Mouse (Mus musculus) stomach, embryonic 14.5 days (tissue): Measurements from ENCODE around the gene Tfap4. TPM values are rescaled to one million over a fixed set of nuclear protein-coding genes. Genes with fewer than 3 reads are reported as not detected.

Experiments used
- ATAC-seq: fragments of 200-750 bp; cut with Nextera tagmentation; 2 replicates; pipeline ENCODE4 v1.8.0; 2017; ENCODE audit warnings: low read depth, moderate TSS enrichment; ENCODE audit not compliant: insufficient number of reproducible peaks, insufficient read depth, low FRiP score
- H3K27ac ChIP-seq: fragments of 300-500 bp; sonication (generic); 2 replicates; pipeline ENCODE4 v1.5.1; 2014; ENCODE audit warnings: mild to moderate bottlenecking, low read length, moderate library complexity, mixed read lengths
- H3K27me3 ChIP-seq: fragments of 300-500 bp; sonication (generic); 2 replicates; pipeline ENCODE4 v1.6.1; 2014; ENCODE audit warnings: low read length, control low read depth, mixed read lengths; ENCODE audit not compliant: control insufficient read depth, insufficient read depth
- H3K36me3 ChIP-seq: fragments of 300-500 bp; sonication (generic); 2 replicates; pipeline ENCODE4 v1.6.1; 2014; ENCODE audit warnings: mild to moderate bottlenecking, control low read depth, low read length, moderate library complexity, mixed read lengths; ENCODE audit not compliant: control insufficient read depth, insufficient read depth
- H3K4me1 ChIP-seq: fragments of 300-500 bp; sonication (generic); 2 replicates; pipeline ENCODE4 v1.6.1; 2014; ENCODE audit warnings: low read length, control low read depth, mixed read lengths; ENCODE audit not compliant: control insufficient read depth, insufficient read depth
- H3K4me2 ChIP-seq: fragments of 300-500 bp; sonication (generic); replicated peaks from 2 replicates; pipeline ENCODE4 v1.6.1; 2014; ENCODE audit warnings: low read depth, low read length, control low read depth
- H3K4me3 ChIP-seq: fragments of 300-500 bp; sonication (generic); 2 replicates; pipeline ENCODE4 v1.5.1; 2014; ENCODE audit warnings: low read depth, low read length, control low read depth
- H3K9ac ChIP-seq: fragments of 300-500 bp; sonication (generic); replicated peaks from 2 replicates; pipeline ENCODE4 v1.6.1; 2014; ENCODE audit warnings: low read depth, mild to moderate bottlenecking, control low read depth, low read length, moderate library complexity, mixed read lengths
- H3K9me3 ChIP-seq: fragments of 300-500 bp; sonication (generic); 2 replicates; pipeline ENCODE4 v1.6.1; 2016; ENCODE audit warnings: low read depth, low read length, control low read depth; ENCODE audit not compliant: control insufficient read depth
- WGBS: fragments of 180-500 bp; shearing (Covaris S2); extraction: QIAGEN DNeasy Blood & Tissue Kit; methylation state at CpG from one replicate; pipeline ENCODE4 v1.1.7; 2014; 5-methylcytosine and 5-hydroxymethylcytosine counted together
- polyA plus RNA-seq: library from polyadenylated mRNA; unstranded; fragments of >200 nt; fragmentation: Nextera tagmentation; extraction: Ambion mirVana; gene quantifications from 2 replicates; pipeline ENCODE4 v1.2.1, GENCODE M21; 2014

Gene Tfap4
- polyA plus RNA-seq, 1 experiment from 2014 or later, result 24.9 TPM

DNA sequence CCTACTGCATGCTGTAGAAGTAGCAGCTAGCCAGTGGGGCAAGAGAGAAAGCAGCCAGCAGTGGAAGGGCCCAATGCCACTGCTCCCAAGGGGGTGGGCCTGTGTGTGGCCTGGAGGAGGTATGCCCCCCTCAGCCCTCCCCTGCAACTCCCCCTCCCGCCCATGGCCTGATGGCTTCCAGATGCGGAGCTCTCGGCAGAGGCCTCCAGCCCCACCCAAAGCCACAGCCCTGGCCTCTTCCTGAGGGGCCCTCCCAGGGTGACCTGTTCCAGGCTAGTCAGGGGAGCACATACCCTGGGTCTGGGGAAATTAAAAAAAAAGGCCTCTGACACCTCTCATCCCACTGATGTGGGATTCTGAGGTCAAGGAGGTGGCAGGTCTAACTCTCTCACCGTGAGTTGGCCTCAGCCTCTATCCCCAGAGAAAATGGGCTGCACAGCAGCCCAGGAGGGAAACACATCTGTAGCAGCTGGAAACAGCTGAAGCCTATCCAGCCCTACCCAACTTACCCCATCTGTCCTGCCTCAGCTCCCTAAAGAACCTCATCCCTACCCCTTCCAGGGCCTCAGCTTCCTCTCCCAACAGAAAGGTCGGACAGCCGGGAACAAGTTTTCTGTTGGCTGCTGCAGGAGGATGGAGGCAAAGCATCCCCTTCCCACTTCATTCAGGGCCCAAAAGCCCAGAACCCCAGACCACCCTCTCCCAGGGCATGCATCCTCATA is 6.7 kb downstream of the Tfap4 start:
- no peaks in the 10 kb centered on the region for H3K9me3 ChIP-seq
- H3K27me3 ChIP-seq, result no peaks in the 10 kb centered on the region
- H3K4me1 ChIP-seq, result peaks cover 35% of the 10 kb centered on the region
- peaks cover 23% of the 10 kb centered on the region for H3K36me3 ChIP-seq
- ATAC-seq, result peak; percentile 76
- peak overlapping the region; percentile 90 for H3K27ac ChIP-seq
- no peak overlapping the region for H3K4me3 ChIP-seq
- WGBS, result 16% methylated on average over 6 of the region's 6 CpGs
- H3K9ac ChIP-seq, result no peak overlapping the region
- peak overlapping the region; percentile 1 for H3K4me2 ChIP-seq

DNA sequence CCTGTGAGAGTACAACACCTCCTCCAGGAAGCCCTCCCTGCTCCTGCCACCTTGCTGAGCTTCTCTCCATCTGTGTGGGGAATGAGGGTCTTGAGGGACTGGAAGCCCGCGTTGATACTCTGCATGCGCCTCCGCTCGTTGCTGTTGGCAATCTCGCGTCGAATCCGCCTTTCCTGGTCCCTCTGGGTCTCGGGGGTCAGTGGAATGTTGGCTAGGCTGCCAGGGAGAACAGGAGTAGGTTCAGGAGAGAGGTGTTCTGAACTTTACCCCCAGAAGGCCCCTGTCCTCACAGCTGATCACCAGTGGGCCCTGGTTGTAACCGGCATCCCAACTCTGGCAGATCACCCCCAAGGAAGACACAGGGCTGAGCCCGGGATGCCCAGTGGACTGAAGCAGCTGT is 7.8 kb downstream of the Tfap4 start:
- Histone ChIP-seq H3K9ac (no peak overlapping the region), H3K9me3 (no peaks in the 10 kb centered on the region), H3K4me2 (no peak overlapping the region), H3K4me3 (no peak overlapping the region), H3K27me3 (no peaks in the 10 kb centered on the region), H3K27ac (peak overlapping the region; percentile 90; the same call in 1 of the 2 replicates), H3K36me3 (peaks cover 29% of the 10 kb centered on the region), H3K4me1 (peaks cover 25% of the 10 kb centered on the region)
- WGBS, result 90% methylated on average over 12 of the region's 12 CpGs
- no peak for ATAC-seq

DNA sequence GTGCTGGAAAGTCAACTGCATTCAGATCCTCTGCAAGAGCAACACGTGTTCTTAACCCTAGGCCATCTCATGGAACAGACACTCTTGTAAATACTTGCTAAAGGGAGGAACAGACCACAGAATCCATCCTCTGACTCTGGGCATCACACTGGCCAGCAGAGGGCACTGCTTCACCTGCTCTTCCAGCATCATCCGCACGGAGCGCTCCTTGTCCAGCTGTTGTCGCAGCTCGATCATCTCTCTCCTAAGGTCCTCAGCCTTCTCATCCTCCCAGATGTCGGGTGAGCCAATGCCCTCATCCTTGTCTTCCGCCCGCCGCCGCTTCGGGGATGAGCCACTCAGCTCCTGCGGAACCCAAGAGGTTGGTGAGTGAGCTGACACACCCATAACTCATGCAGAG is 8.6 kb downstream of the Tfap4 start:
- Histone ChIP-seq H3K9ac (no peak overlapping the region), H3K4me3 (no peak overlapping the region), H3K27me3 (no peaks in the 10 kb centered on the region), H3K4me2 (no peak overlapping the region), H3K27ac (no peak overlapping the region), H3K36me3 (peaks cover 31% of the 10 kb centered on the region), H3K4me1 (peaks cover 21% of the 10 kb centered on the region), H3K9me3 (no peaks in the 10 kb centered on the region)
- peak; percentile 37; the same call in 1 of the 2 replicates for ATAC-seq
- WGBS, result 39% methylated on average over 13 of the region's 13 CpGs

DNA sequence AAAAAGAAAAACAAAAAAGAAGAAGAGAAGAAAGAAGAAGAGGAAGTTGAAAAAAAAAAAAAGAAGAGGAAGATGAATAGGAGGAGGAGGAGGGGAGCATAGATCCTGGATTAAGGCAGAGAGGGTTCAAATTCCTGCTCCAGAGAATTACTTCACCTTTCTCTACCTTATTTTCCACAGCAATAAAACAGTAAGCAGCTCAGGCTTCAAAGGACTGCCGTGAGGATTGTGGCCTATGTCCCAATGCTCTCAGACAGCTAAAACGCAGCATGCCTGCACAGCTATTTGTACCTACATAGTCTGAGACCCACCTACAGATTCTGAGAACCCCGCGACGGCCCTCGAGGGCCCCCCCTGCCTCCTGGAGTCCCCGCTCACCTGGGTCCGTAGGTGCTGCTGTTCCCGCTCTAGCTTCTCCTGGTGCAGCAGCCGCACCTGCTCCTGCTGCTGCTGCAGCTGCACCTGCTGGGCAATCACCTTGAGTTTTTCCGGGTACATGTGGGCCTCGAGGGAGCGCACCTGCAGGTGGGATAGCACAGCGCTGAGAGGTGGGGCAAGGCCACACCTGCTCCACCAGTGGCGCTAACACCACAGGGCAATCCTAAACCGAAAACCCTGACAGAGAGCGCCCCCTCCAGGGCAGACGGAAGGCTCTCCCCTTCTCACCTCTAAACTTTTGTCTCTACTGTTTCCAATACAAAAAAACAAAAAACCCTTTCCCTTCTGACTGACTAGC is 10.5 kb downstream of the Tfap4 start:
- no peak overlapping the region for H3K9ac ChIP-seq
- no peaks in the 10 kb centered on the region for H3K9me3 ChIP-seq
- H3K27ac ChIP-seq, result no peak overlapping the region
- WGBS, result 86% methylated on average over 18 of the region's 18 CpGs
- peaks cover 43% of the 10 kb centered on the region for H3K36me3 ChIP-seq
- peaks cover 18% of the 10 kb centered on the region for H3K4me1 ChIP-seq
- no peak for ATAC-seq
- no peak overlapping the region for H3K4me2 ChIP-seq
- H3K4me3 ChIP-seq, result no peak overlapping the region
- no peaks in the 10 kb centered on the region for H3K27me3 ChIP-seq

DNA sequence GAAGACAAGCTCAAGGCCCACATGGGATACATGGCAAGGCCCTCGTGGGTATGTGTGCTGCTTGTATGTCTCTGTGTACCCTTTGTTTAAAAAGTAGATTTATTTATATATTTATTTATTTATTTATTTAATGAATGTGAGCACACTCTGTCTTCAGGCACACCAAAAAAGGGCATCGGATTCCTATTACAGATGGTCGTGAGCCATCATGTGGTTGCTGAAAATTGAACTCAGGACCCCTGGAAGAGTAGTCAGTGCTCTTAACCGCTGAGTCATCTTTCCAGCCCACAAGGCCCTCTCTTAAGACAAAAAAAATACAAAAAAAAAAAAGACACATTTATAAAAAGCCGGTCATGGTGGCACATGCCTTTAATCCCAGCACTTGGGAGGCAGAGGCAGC is 12.0 kb downstream of the Tfap4 start:
- Histone ChIP-seq H3K9ac (no peak overlapping the region), H3K4me1 (peaks cover 2% of the 10 kb centered on the region; the same call in 1 of the 2 replicates), H3K27me3 (no peaks in the 10 kb centered on the region), H3K27ac (no peak overlapping the region), H3K36me3 (peaks cover 43% of the 10 kb centered on the region), H3K4me2 (no peak overlapping the region), H3K4me3 (no peak overlapping the region), H3K9me3 (no peaks in the 10 kb centered on the region)
- 85% methylated on average over 5 of the region's 5 CpGs for WGBS
- ATAC-seq, result no peak

DNA sequence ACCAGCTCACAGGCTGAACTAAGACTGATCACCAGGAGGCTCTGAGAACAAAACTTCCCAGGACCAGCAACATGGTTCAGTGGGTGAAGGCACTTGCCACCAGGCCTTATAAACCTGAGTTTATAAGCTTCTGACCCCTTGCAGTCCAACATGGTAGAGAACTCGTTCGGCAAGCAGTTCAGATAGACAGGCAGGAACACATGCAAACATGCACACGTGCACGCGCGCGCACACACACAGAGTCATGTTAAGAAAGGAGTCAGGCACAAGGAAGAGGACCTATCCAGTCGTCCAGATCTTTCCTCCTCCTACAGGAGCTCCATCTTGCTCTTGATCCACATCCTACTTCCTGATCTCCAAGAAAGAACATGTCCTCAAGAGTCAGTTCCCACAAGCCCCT is 12.8 kb downstream of the Tfap4 start:
- H3K27me3 ChIP-seq, result no peaks in the 10 kb centered on the region
- H3K4me3 ChIP-seq, result no peak overlapping the region
- H3K9ac ChIP-seq, result no peak overlapping the region
- H3K36me3 ChIP-seq, result peaks cover 43% of the 10 kb centered on the region
- H3K27ac ChIP-seq, result no peak overlapping the region
- no peak overlapping the region for H3K4me2 ChIP-seq
- no peaks in the 10 kb centered on the region for H3K4me1 ChIP-seq
- no peak for ATAC-seq
- 94% methylated on average over 8 of the region's 8 CpGs for WGBS
- H3K9me3 ChIP-seq, result no peaks in the 10 kb centered on the region

DNA sequence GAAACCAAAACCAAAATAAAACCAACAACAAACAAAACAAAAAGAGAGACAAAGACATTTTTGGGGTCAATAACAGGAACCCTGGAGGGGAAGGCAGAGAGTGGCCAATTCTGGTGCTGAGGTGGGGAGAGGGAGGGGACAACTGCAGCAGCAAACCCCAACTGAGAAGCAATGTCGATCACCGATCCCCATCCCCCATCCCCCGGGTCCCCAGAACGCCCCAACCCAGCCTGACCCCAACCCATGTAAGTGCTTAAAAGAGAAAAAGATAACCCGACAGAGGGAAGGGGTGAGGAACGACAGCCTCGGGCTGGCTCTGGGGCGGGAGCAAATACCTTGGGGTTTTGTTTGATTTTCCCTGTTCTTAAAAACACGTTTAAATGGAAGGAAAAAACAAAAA is 14.8 kb downstream of the Tfap4 start:
- H3K27ac ChIP-seq, result no peak overlapping the region
- H3K4me2 ChIP-seq, result no peak overlapping the region
- H3K9me3 ChIP-seq, result no peaks in the 10 kb centered on the region; the same call in 1 of the 2 replicates
- no peaks in the 10 kb centered on the region for H3K4me1 ChIP-seq
- H3K9ac ChIP-seq, result no peak overlapping the region
- 70% methylated on average over 9 of the region's 9 CpGs for WGBS
- no peaks in the 10 kb centered on the region for H3K27me3 ChIP-seq
- peaks cover 33% of the 10 kb centered on the region for H3K36me3 ChIP-seq
- no peak for ATAC-seq
- no peak overlapping the region for H3K4me3 ChIP-seq

DNA sequence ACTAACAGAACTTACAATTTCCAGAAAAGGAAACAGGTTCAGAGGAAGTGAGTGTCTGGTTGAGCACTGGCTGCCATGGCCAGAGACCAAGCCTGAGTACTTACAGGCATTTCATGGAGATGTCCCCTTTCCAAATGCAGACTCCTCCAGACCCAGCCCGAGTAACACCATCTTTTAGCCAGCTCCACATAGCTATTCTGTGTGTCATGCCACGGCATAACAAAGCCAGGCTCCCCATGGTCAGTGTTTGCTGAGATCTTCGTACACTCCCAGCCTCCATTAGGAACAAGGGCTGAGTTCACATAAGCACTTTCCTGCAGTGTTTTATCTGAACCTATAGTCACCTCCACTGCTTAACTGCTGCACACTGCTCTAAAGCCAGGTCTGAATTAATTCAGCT is 16.4 kb downstream of the Tfap4 start:
- WGBS, result 71% methylated on average over 3 of the region's 3 CpGs
- no peak overlapping the region for H3K4me2 ChIP-seq
- H3K27me3 ChIP-seq, result no peaks in the 10 kb centered on the region

More for the DNA sequence above, 16.4 kb downstream of the Tfap4 start:
- H3K4me1 ChIP-seq, result no peaks in the 10 kb centered on the region
- no peaks in the 10 kb centered on the region; the same call in 1 of the 2 replicates for H3K9me3 ChIP-seq
- H3K36me3 ChIP-seq, result peaks cover 22% of the 10 kb centered on the region
- H3K9ac ChIP-seq, result no peak overlapping the region; the same call in 1 of the 2 replicates
- H3K4me3 ChIP-seq, result no peak overlapping the region
- H3K27ac ChIP-seq, result no peak overlapping the region
- no peak for ATAC-seq
